Mouse (Mus musculus): ENCODE data around the gene Catsper2. TPM values are rescaled to one million over a fixed set of nuclear protein-coding genes. Genes with fewer than 3 reads are reported as not detected.

Gene Catsper2
- total and polyA plus RNA-seq, 3 experiments, result 3.4 to 4.2 (median 3.8) TPM

DNA sequence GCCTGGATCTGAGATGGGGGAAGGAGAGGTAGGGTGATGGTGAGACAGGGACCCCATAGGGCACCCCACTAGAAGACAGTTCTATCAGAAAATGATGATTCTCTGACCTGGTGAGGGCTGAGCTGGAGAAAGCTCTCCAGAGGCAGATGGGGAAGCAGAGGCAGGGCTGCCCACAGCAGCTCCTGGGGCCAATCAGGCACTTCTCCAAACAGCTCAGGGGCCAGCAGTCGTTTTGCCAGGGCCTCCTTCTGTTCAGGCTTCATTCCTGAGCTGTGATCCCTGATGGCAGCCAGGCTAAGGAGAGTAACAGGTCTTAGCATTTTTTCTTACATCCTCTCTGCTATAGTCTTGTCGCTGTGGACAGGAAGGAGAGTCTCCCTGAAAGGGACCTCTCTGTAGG lies 38.8 kb downstream of the Catsper2 start:
- Histone ChIP-seq H3K4me1 (ENCODE audit: control insufficient read depth, insufficient read depth, low read length) (no peaks in the 10 kb centered on the region), H3K79me2 (replicated peaks; ENCODE audit: control insufficient read depth, insufficient read depth, low read length) (no peaks in the 10 kb centered on the region), H3K9ac (ENCODE audit: low read depth, low read length) (no peak overlapping the region), H3K36me3 (ENCODE audit: control insufficient read depth, insufficient read depth, low read length) (no peaks in the 10 kb centered on the region), H3K4me3 (no peak overlapping the region), H3K27me3 (ENCODE audit: control insufficient read depth, insufficient read depth, low read length) (no peaks in the 10 kb centered on the region), H3K27ac (no peak overlapping the region)
- TF ChIP-seq CTCF (IDR thresholded peaks at IDR 0.05), result no peak
- TF ChIP-seq POLR2A (IDR thresholded peaks at IDR 0.05; ENCODE audit: insufficient read depth, low read depth, low read length), result no peak
- TF ChIP-seq EP300 (IDR thresholded peaks at IDR 0.05; ENCODE audit: insufficient read depth, low read depth, low read length), result no peak
- DNase-seq, result no peak
- intact Hi-C loops (cut with DNase I), result no loop called here
- WGBS, result 35% methylated on average over 2 of the region's 2 CpGs

DNA sequence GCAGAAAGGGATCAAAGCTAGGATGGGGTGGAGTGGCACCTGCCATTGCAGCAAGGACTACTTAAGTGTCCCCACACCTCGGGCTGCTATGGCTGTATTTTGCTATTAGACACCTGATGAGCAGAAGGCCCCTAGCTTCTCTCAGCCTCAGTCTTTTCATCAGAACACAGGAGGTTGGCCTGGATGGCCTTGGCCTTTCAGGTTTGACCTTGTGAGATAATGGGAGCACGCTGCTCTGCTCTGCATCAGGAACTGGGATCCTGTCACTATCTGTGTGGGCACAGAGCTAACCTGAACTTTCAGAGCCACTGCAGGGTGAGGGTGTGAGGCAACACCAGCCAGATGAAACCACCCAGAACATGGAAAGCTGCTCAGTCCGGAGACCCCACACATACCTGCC lies 41.3 kb downstream of the Catsper2 start:
- Histone ChIP-seq H3K4me1 (ENCODE audit: control insufficient read depth, insufficient read depth, low read length) (no peaks in the 10 kb centered on the region), H3K9ac (ENCODE audit: low read depth, low read length) (no peak overlapping the region), H3K4me3 (no peak overlapping the region), H3K79me2 (replicated peaks; ENCODE audit: control insufficient read depth, insufficient read depth, low read length) (no peaks in the 10 kb centered on the region), H3K27me3 (ENCODE audit: control insufficient read depth, insufficient read depth, low read length) (no peaks in the 10 kb centered on the region), H3K27ac (no peak overlapping the region), H3K36me3 (ENCODE audit: control insufficient read depth, insufficient read depth, low read length) (no peaks in the 10 kb centered on the region)
- 57% methylated on average over 3 of the region's 3 CpGs for WGBS
- DNase-seq, result no peak
- intact Hi-C loops (cut with DNase I), result no loop called here
- TF ChIP-seq CTCF (IDR thresholded peaks at IDR 0.05), result no peak
- TF ChIP-seq EP300 (IDR thresholded peaks at IDR 0.05; ENCODE audit: insufficient read depth, low read depth, low read length), result no peak
- no peak for TF ChIP-seq POLR2A (IDR thresholded peaks at IDR 0.05; ENCODE audit: insufficient read depth, low read depth, low read length)

DNA sequence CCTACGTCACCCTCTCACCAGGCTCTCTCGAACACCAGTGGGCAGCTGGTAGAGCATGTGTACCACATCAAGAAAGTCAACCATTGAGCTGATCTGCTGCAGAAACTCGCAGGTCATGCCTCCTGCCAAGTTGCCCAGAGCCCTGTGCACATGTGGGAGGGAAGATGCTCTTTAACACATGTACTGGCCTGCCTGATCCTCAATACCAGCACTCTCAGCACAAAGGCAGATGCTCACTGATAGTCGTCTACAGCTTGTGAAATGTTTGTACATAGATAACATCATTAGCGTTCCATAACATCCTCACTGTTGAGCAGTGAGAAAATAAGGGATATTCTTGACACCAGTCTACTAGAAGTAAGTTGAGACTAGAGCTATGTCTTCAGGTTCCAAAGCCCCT lies 42.7 kb downstream of the Catsper2 start:
- Histone ChIP-seq H3K27me3 (ENCODE audit: control insufficient read depth, insufficient read depth, low read length) (no peaks in the 10 kb centered on the region), H3K4me1 (ENCODE audit: control insufficient read depth, insufficient read depth, low read length) (no peaks in the 10 kb centered on the region), H3K9ac (ENCODE audit: low read depth, low read length) (no peak overlapping the region), H3K36me3 (ENCODE audit: control insufficient read depth, insufficient read depth, low read length) (no peaks in the 10 kb centered on the region), H3K4me3 (no peak overlapping the region), H3K79me2 (replicated peaks; ENCODE audit: control insufficient read depth, insufficient read depth, low read length) (no peaks in the 10 kb centered on the region), H3K27ac (no peak overlapping the region)
- TF ChIP-seq POLR2A (IDR thresholded peaks at IDR 0.05; ENCODE audit: insufficient read depth, low read depth, low read length), result no peak
- TF ChIP-seq CTCF (IDR thresholded peaks at IDR 0.05), result no peak
- TF ChIP-seq EP300 (IDR thresholded peaks at IDR 0.05; ENCODE audit: insufficient read depth, low read depth, low read length), result no peak
- intact Hi-C loops (cut with DNase I), result no loop called here
- no peak for DNase-seq
- 85% methylated on average over 5 of the region's 5 CpGs for WGBS

DNA sequence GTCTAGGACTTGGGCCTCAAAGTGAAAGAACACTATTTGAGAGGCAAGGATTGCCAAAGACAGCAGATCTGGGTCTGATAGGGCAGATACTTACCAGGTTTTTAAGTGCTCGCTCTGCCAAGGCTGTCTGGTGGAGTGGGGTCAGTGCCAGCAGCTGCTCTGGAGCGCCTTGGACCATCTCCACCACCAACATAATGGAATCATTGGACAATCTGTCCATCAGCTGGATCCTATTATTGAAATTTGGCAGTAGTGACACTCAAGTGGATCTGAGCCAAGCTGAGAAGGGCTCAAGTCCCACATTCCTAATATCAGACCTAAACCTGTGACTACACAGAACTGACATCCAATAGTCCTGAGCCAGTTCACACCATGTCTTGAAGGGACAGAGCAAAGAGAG lies 44.8 kb downstream of the Catsper2 start:
- H3K4me1 ChIP-seq (ENCODE audit: control insufficient read depth, insufficient read depth, low read length), result no peaks in the 10 kb centered on the region
- H3K4me3 ChIP-seq, result no peak overlapping the region
- intact Hi-C loops (cut with DNase I), result no loop called here
- no peak overlapping the region for H3K9ac ChIP-seq (ENCODE audit: low read depth, low read length)
- TF ChIP-seq CTCF (IDR thresholded peaks at IDR 0.05) (no peak), POLR2A (IDR thresholded peaks at IDR 0.05; ENCODE audit: insufficient read depth, low read depth, low read length) (no peak)
- H3K36me3 ChIP-seq (ENCODE audit: control insufficient read depth, insufficient read depth, low read length), result no peaks in the 10 kb centered on the region
- H3K79me2 ChIP-seq (replicated peaks; ENCODE audit: control insufficient read depth, insufficient read depth, low read length), result no peaks in the 10 kb centered on the region
- DNase-seq, result no peak
- H3K27me3 ChIP-seq (ENCODE audit: control insufficient read depth, insufficient read depth, low read length), result no peaks in the 10 kb centered on the region
- no peak overlapping the region for H3K27ac ChIP-seq
- 43% methylated on average over 2 of the region's 2 CpGs for WGBS

DNA sequence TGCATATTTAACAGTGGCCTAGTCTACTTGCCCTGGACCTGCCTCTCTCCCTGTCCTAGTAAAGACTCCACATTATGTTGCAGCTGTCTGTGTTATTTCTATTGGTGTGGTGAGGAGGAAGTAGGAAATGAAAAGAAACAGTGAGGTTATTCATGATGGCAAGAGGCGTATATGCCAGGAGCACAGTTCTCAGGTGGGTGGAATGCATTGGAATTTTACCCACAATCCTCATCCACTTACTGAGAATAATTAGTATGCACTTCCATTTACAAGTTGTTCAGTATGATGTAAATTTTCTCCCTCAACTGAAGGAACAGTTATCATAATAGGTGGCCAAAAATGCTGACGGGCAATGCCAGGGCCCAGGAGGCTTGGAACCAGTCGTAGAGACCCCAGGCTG lies 49.9 kb downstream of the Catsper2 start:
- no peaks in the 10 kb centered on the region for H3K36me3 ChIP-seq (ENCODE audit: control insufficient read depth, insufficient read depth, low read length)
- 78% methylated on average over 3 of the region's 3 CpGs for WGBS
- intact Hi-C loops (cut with DNase I), result no loop called here

DNA sequence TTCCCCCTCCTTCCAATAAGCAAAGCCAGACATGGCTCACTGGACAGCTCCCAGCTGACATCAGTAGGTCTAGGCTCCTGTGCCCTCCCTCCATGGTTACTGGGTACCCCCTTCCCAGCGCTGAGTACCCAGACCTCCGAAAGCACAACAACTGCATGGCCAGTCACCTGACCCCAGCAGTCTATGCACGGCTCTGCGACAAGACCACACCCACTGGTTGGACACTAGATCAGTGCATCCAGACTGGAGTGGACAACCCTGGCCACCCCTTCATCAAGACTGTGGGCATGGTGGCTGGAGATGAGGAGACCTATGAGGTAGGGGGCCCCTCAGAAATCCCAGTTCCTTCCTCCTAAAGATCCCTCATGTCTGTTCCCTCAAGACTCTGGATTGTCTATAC lies 54.1 kb downstream of the Catsper2 start:
- WGBS, result 57% methylated on average over 4 of the region's 4 CpGs
- Histone ChIP-seq H3K4me3 (no peak overlapping the region), H3K27ac (no peak overlapping the region), H3K79me2 (replicated peaks; ENCODE audit: control insufficient read depth, insufficient read depth, low read length) (no peaks in the 10 kb centered on the region), H3K9ac (ENCODE audit: low read depth, low read length) (no peak overlapping the region), H3K4me1 (ENCODE audit: control insufficient read depth, insufficient read depth, low read length) (no peaks in the 10 kb centered on the region), H3K27me3 (ENCODE audit: control insufficient read depth, insufficient read depth, low read length) (peaks cover 10% of the 10 kb centered on the region), H3K36me3 (ENCODE audit: control insufficient read depth, insufficient read depth, low read length) (no peaks in the 10 kb centered on the region)
- TF ChIP-seq CTCF (IDR thresholded peaks at IDR 0.05) (no peak), POLR2A (IDR thresholded peaks at IDR 0.05; ENCODE audit: insufficient read depth, low read depth, low read length) (no peak), EP300 (IDR thresholded peaks at IDR 0.05; ENCODE audit: insufficient read depth, low read depth, low read length) (no peak)
- DNase-seq, result no peak
- intact Hi-C loops (cut with DNase I), result loop anchor here (5.0 kb wide), 2 partner anchors 87 to 172 kb away; partner anchors contain the start of gene Trp53bp1

More for the DNA sequence above, 49.9 kb downstream of the Catsper2 start:
- no peak overlapping the region for H3K9ac ChIP-seq (ENCODE audit: low read depth, low read length)
- H3K27me3 ChIP-seq (ENCODE audit: control insufficient read depth, insufficient read depth, low read length), result peaks cover 7% of the 10 kb centered on the region
- no peaks in the 10 kb centered on the region for H3K4me1 ChIP-seq (ENCODE audit: control insufficient read depth, insufficient read depth, low read length)
- H3K79me2 ChIP-seq (replicated peaks; ENCODE audit: control insufficient read depth, insufficient read depth, low read length), result no peaks in the 10 kb centered on the region
- H3K27ac ChIP-seq, result no peak overlapping the region
- no peak overlapping the region for H3K4me3 ChIP-seq
- DNase-seq, result no peak
- TF ChIP-seq CTCF (IDR thresholded peaks at IDR 0.05), result no peak
- no peak for TF ChIP-seq EP300 (IDR thresholded peaks at IDR 0.05; ENCODE audit: insufficient read depth, low read depth, low read length)
- TF ChIP-seq POLR2A (IDR thresholded peaks at IDR 0.05; ENCODE audit: insufficient read depth, low read depth, low read length), result no peak
